Mouse (Mus musculus) heart, embryonic 15.5 days (tissue): ENCODE measurements at regions not wholly inside any gene's neighbourhood (a gene's known extent, or its start where the extent isn't known, plus 50 kb on each side); places are given as distances from the start of the nearest gene placed in this dataset.

Experiments used
- ATAC-seq: fragments of 200-750 bp; cut with Nextera tagmentation; replicated peaks from 2 replicates; pipeline ENCODE4 v1.8.0; 2017; ENCODE audit warnings: low read depth, moderate TSS enrichment; ENCODE audit not compliant: insufficient number of reproducible peaks, insufficient read depth, low FRiP score
- H3K27ac ChIP-seq: fragments of 300-500 bp; sonication (generic); 2 replicates; pipeline ENCODE4 v1.5.1; 2015; ENCODE audit warnings: mild to moderate bottlenecking, inconsistent platforms
- H3K27me3 ChIP-seq: fragments of 300-500 bp; sonication (generic); 2 replicates; pipeline ENCODE4 v1.6.1; 2015; ENCODE audit warnings: inconsistent platforms
- H3K36me3 ChIP-seq: fragments of 300-500 bp; sonication (generic); 2 replicates; pipeline ENCODE4 v1.6.1; 2015; ENCODE audit warnings: mild to moderate bottlenecking, inconsistent platforms
- H3K4me1 ChIP-seq: fragments of 300-500 bp; sonication (generic); replicated peaks from 2 replicates; pipeline ENCODE4 v1.6.1; 2015; ENCODE audit warnings: inconsistent platforms
- H3K4me2 ChIP-seq: fragments of 300-500 bp; sonication (generic); 2 replicates; pipeline ENCODE4 v1.6.1; 2015; ENCODE audit warnings: inconsistent platforms, mild to moderate bottlenecking, moderate library complexity
- H3K4me3 ChIP-seq: fragments of 300-500 bp; sonication (generic); 2 replicates; pipeline ENCODE4 v1.5.1; 2015; ENCODE audit warnings: mild to moderate bottlenecking, inconsistent platforms
- H3K9ac ChIP-seq: fragments of 300-500 bp; sonication (generic); 2 replicates; pipeline ENCODE4 v1.6.1; 2015; ENCODE audit warnings: mild to moderate bottlenecking, inconsistent platforms
- H3K9me3 ChIP-seq: fragments of 300-500 bp; sonication (generic); replicated peaks from 2 replicates; pipeline ENCODE4 v1.6.1; 2016; ENCODE audit warnings: inconsistent platforms
- WGBS: fragments of 180-500 bp; shearing (Covaris S2); methylation state at CpG from one replicate; pipeline ENCODE4 v1.1.7; 2015; ENCODE audit warnings: mixed read lengths; 5-methylcytosine and 5-hydroxymethylcytosine counted together

DNA sequence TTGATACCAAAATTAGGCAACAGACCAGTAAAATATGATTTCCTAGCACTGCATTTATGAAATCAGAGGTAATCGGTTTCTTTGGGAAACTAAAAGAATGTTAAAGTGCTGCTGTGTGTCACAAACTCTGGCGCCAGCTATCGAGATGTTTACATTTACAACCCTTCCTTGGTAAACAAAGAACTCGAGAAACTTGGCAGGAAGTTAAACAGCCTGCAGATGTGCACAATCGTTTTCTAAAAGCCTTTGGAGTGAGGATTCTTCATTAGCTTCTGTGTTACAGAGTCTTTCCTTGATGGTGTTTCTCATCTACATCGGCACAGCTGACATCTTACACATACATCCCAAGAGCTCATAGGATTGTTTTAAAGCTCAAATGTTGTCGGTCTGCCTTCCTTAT is 209.7 kb downstream of the Slitrk6 start:
- H3K9me3 ChIP-seq: no peaks in the 10 kb centered on the region
- H3K9ac ChIP-seq: no peak overlapping the region
- no peak overlapping the region for H3K4me3 ChIP-seq
- H3K27ac ChIP-seq: no peak overlapping the region
- WGBS: 52% methylated on average over 7 of the region's 7 CpGs
- no peaks in the 10 kb centered on the region for H3K36me3 ChIP-seq
- H3K27me3 ChIP-seq: no peaks in the 10 kb centered on the region
- no peaks in the 10 kb centered on the region for H3K4me1 ChIP-seq
- ATAC-seq: no peak
- H3K4me2 ChIP-seq: no peak overlapping the region

DNA sequence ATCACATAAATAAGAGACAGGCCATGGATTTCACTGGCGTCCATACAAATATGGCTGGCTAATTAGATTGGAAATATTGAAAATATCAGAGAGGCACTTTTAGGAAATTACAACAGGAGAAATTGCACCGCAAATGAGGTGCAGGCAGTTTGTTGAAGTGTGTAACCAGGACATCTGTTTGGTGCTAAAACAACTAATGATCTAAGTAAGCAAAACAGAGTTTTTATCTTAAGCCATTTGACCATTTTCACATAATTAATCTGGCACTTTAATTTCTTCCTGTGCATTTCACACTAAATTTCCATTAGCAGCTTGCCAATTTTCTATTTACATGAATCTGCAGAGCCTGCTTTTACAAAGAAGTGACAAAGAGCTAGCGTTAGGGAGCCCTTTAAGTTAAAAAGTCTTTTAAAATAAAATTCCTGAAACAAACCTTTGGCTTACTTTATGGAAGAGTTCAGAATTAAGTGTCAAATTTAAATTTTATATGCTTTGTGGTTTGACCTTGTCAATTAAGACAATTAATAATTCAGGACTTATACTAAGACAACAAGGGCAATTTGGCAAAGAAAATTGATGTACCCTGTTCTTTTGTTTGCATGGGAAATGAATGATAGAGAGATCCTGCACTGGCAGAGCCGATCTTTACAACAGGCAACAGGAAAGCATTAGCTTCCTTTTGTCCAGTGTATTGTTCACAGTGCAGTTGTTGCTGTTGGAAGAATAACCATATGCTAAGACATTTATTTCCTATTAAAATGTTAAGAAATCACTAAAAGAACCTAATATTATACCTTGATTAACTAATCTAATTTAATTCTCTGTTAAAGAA is 211.4 kb downstream of the Slitrk6 start:
- Histone ChIP-seq H3K4me1 (no peaks in the 10 kb centered on the region), H3K27me3 (no peaks in the 10 kb centered on the region), H3K27ac (no peak overlapping the region), H3K36me3 (no peaks in the 10 kb centered on the region), H3K4me2 (no peak overlapping the region), H3K9me3 (no peaks in the 10 kb centered on the region), H3K4me3 (no peak overlapping the region), H3K9ac (no peak overlapping the region)
- no peak for ATAC-seq
- WGBS: 69% methylated on average over 4 of the region's 4 CpGs

- no peak for ATAC-seq
- Histone ChIP-seq H3K36me3 (no peaks in the 10 kb centered on the region), H3K4me3 (no peak overlapping the region), H3K4me2 (no peak overlapping the region), H3K4me1 (no peaks in the 10 kb centered on the region), H3K9ac (no peak overlapping the region), H3K9me3 (no peaks in the 10 kb centered on the region), H3K27ac (no peak overlapping the region), H3K27me3 (no peaks in the 10 kb centered on the region)
- 67% methylated on average over 3 of the region's 3 CpGs for WGBS
These were observed 227.6 kb downstream of the Slitrk6 start for GRCm38 (mm10) chr14:110527306-110527705.

DNA sequence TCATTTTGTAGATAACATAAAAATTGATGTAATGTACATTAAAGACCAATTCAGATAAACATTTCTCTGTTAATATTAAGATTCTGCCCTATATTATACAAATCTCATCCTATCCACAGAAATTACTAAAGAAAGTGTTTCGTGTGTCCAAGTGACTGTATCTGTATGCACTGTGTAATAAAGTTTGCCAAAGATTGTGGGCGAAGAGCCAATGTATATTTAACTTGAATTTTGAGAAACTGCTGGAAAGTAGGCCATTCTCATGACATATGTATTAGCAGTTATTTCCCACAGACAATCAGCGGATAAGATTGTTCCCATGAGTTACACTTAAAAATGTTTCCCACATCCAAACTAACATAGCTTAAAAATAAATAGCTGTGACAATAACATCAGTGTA is 269.9 kb downstream of the Slitrk6 start:
- H3K36me3 ChIP-seq: no peaks in the 10 kb centered on the region
- no peak overlapping the region for H3K4me2 ChIP-seq
- H3K27me3 ChIP-seq: no peaks in the 10 kb centered on the region
- whole genome bisulfite sequencing: 66% methylated on average over 3 of the region's 3 CpGs
- ATAC-seq: no peak
- H3K9ac ChIP-seq: no peak overlapping the region
- H3K4me3 ChIP-seq: no peak overlapping the region
- no peaks in the 10 kb centered on the region for H3K9me3 ChIP-seq
- H3K4me1 ChIP-seq: no peaks in the 10 kb centered on the region
- H3K27ac ChIP-seq: no peak overlapping the region

- Histone ChIP-seq H3K4me2 (no peak overlapping the region), H3K9ac (no peak overlapping the region), H3K36me3 (no peaks in the 10 kb centered on the region), H3K4me3 (no peak overlapping the region), H3K4me1 (no peaks in the 10 kb centered on the region), H3K27ac (no peak overlapping the region), H3K9me3 (no peaks in the 10 kb centered on the region), H3K27me3 (no peaks in the 10 kb centered on the region)
- WGBS: 67% methylated on average over 3 of the region's 3 CpGs
- ATAC-seq: no peak
These were observed 282.2 kb downstream of the Slitrk6 start for GRCm38 (mm10) chr14:110472743-110473142.

GRCm38 (mm10) chr14:110472176-110472575 is 282.8 kb downstream of the Slitrk6 start:
- no peaks in the 10 kb centered on the region for H3K27me3 ChIP-seq
- no peak overlapping the region for H3K27ac ChIP-seq
- H3K9me3 ChIP-seq: no peaks in the 10 kb centered on the region
- 74% methylated on average over 3 of the region's 3 CpGs for WGBS
- ATAC-seq: no peak
- no peak overlapping the region for H3K9ac ChIP-seq
- no peaks in the 10 kb centered on the region for H3K36me3 ChIP-seq
- H3K4me2 ChIP-seq: no peak overlapping the region
- no peak overlapping the region for H3K4me3 ChIP-seq
- H3K4me1 ChIP-seq: no peaks in the 10 kb centered on the region

DNA sequence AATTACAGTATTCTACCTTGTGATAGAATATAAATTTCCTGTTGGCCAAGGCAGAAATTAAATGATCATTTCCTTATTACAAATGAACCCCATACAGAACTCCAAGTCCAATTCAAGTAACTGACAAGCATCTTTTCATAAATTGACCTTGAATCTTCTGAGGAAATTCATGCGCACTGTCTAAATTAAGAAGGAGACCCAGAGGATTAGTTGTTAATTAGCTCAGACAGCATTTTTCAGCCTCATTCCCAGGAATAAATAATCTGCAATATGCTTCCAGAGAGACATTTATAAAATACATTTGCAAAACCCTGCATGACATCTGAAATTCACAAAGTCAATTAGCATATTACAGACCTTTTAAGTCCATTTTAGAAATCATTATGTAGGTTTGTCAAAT is 284.2 kb downstream of the Slitrk6 start:
- no peaks in the 10 kb centered on the region for H3K9me3 ChIP-seq
- H3K27me3 ChIP-seq: no peaks in the 10 kb centered on the region
- no peak for ATAC-seq
- 98% methylated on average over 1 of the region's 1 CpGs for WGBS
- no peak overlapping the region for H3K4me3 ChIP-seq
- H3K4me2 ChIP-seq: no peak overlapping the region
- H3K4me1 ChIP-seq: no peaks in the 10 kb centered on the region
- no peak overlapping the region for H3K9ac ChIP-seq
- no peak overlapping the region for H3K27ac ChIP-seq
- no peaks in the 10 kb centered on the region for H3K36me3 ChIP-seq

GRCm38 (mm10) chr14:110468457-110469311 is 286.3 kb downstream of the Slitrk6 start:
- no peak overlapping the region for H3K4me2 ChIP-seq
- no peak overlapping the region for H3K27ac ChIP-seq
- WGBS: 75% methylated on average over 6 of the region's 6 CpGs
- H3K27me3 ChIP-seq: no peaks in the 10 kb centered on the region
- ATAC-seq: no peak
- H3K4me3 ChIP-seq: no peak overlapping the region
- no peak overlapping the region for H3K9ac ChIP-seq
- no peaks in the 10 kb centered on the region for H3K4me1 ChIP-seq
- no peaks in the 10 kb centered on the region for H3K36me3 ChIP-seq
- H3K9me3 ChIP-seq: no peaks in the 10 kb centered on the region
